Mouse (Mus musculus): ENCODE results near the gene Anapc11.

DNA sequence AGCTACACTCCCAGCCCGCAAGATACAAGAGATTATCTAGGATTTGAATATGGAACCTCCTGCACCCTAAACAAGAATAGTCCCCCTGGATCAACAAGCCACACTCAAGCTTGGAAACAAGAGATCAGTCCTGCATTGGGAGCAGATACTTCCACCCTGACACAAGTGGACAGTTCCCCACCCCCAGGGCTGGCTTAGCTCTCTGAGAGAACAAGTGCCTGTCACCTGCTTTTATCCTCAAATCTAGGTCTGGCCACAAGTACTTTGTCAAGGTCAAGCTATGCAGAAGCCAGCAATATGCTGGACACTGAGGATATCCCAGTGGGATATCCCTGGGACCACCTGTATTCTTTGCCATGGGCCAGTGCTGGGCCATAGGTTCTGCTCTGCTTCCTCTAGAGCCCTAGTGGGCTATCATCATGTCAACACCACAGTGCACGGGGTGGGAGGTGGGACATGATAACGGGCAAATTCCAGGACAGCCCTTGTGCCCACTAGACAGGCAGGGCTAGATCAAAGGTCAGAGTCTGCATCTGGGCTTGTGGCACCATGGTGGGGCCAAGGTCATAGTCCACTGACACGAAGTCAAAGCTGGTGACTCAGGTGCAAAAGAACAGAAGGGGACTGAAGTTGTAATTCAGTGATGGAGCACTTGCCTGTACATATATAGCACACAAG lies 18.5 kb downstream of the Anapc11 start:
- TF ChIP-seq EP300 (optimal IDR thresholded peaks at IDR 0.05) (no peak), CTCF (IDR thresholded peaks at IDR 0.05; ENCODE audit: low read depth) (no peak)
